Mouse (Mus musculus) heart, adult 8-10 months (tissue): Measurements from ENCODE around the gene Igsf21. TPM values are rescaled to one million over a fixed set of nuclear protein-coding genes. Genes with fewer than 3 reads are reported as not detected.

Experiments used
- DNase-seq: peaks from one replicate; pipeline ENCODE4 v3.0.0; 2022; ENCODE audit warnings: low spot score
- total RNA-seq, 4 experiments: library from RNA; stranded (reverse); gene quantifications; 2 replicates each; pipeline ENCODE4 v1.2.4; 2022

Gene Igsf21
- total RNA-seq, 4 experiments from 2014 or later, result 0.12 to 0.52 (median 0.14) TPM; not detected in 1

DNA sequence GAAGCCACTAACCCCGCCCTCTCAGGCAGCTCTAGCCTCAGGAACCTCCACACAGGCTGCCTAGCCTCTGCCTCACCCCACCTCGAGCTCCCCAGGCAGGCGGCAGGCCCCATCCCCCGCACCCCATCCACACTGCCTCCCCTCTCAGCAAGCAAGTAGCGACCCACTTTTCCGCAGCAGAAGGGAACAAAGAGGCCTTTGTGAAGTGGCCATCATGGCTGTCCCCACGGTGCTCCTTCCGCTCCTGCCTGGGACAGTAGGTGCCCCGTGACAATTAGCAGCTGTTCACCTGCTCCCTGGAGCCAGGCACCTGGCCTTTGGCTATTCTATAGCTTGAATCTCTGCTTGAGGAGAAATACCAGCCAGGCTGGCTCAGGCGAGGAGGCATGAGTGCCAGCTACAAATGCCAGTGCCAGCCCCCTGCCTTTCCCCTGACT is 9.3 kb downstream of the Igsf21 start:
- DNase-seq, result no peak

DNA sequence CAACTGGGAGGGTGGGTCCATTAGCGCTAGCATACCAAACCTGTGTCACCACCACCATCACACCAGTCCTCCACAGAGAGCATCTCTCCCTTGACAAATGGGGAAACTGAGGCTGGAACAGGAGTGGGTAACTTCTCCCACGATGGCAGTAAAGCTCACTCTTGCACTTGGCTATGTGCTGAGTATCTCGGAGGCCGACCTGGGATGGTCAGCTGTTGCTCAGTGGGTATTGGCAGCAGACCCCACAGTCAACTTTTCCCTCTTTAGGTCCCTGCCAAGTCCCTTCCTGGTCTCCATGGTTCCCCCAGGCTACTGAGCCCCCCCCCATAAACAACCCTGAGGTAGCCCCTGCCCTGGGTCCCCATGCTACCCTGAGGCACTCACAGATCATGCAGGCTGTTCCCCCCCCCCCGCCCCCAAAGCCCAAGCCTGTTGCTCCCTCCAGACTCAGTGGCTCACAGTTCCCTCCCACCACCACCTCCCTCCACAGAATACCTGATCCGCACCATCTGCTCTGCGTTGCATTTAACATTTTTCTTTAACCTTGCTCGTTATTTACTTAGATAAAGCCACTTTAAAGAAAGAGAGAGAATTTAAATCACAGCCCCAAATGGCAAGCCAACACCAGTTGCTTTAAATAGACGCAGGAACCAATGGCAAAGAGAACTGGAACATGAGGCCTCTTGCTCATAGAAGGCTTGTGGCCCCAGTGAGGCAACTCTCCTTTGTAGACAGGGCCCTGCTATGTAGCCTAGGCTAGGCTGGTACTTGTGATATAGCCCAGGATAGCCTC is 11.0 kb downstream of the Igsf21 start:
- DNase-seq, result no peak

DNA sequence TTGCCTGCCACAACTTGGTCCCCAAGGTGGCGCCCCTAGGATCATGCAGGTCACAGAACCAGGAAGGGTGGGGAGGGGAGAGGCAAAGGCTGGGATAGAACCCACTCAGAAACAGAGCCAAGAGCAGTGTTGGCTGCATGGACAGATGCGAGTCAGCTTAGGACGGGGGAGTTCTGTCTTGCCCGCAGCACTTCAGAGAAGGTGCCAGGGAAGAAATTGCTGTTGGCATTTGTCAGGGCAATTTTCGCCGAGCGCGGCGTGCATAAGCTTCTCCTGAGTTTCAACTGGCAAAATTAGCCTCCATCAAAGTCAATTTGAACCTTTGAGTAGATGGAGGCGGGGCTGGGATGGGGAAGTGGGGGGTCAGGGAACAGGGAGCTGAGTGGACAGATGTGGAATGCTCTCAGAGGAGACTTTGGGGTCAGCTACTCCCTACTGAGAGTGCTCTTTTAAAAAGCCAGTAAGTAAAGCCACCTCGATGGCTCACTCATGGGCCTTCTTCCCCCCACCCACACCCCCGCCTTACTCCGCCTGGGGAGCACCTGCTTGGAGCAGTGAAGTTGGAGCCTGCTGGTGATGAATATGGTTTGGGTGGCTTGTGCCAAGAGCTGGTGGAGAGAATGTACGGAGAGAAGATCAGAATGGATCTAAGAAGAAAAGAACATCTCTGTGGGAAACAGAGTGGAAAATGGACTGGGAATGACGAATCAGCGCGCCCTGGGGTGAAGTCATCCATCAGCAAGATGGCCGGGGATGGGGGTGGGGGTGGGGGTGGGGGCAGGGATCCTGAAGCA is 12.0 kb downstream of the Igsf21 start:
- DNase-seq, result no peak

DNA sequence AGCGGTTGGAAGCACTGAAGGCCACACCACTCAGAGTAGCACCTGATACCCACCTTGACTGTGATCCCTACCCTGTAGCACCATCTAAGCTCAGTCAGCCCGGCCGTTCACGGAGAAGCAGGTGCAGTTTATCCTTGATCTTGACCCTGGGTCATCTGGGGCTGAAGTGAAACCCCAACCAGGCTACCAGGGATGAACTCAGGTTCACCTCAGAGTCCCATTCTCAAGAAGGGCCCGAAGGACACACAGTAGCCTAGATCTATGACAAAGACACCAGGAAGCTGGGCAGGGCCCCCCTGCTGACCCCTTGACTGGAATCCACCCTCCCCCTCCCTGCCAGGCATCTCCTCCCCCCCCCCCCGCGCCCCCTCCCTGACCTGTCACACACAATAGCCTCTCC is 18.7 kb downstream of the Igsf21 start:
- DNase-seq, result no peak

DNA sequence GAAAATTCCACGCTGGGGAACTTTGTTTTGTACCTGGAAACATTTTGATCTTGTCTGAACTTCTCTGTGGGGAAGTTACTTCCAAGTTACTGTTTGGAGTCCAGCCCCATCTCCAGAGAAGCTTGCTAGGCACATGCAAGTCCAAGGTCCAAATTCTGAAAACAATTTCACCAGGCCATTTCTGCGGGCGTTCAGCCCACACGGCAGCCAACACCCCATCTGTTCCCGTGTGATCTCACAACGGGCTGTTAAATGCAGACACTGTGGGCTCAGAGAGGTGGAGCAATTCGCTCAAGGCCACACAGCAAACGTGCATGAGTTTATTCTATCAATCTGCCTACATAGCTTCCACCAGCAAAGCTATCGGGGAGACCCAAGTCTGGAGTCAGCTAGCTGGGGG is 21.4 kb downstream of the Igsf21 start:
- no peak for DNase-seq

DNA sequence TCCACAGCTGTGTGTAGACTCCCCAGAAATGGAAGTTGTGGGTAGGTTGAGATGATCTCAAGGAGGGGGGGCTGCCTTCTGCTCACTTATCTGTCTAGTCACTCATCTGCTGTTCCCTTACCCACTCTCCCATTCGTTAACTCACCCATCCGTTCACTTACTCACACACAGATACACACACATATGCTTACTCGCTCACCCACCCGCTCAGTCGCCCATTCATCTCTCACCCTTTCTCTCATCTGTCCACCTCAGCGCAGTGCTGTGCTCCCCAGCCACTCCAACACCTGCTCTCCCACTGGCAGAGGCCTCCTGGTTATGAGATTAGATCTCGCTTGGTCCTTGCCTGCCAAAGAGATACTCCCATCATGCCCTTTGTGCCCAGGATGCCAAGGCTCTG is 22.1 kb downstream of the Igsf21 start:
- DNase-seq, result no peak

DNA sequence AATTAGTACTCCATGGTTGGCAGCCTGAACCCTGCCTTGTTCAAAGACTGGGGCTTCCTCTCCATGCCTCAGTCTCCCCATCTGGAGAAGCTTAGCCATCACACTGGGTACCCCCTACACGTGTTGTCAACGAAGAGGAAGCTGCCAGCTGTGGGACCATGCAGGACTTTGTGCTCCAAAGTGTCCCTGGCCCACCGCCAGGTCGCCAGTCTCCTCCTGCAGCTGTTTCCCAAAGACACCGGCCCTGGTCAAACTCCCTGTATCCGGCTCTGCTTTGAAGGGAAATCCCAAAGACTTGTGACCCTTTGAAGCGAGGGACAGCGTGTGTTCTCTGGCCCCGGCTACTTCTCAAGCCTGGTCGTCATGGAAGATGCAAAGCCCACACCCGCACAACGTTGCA is 23.5 kb downstream of the Igsf21 start:
- DNase-seq, result no peak

DNA sequence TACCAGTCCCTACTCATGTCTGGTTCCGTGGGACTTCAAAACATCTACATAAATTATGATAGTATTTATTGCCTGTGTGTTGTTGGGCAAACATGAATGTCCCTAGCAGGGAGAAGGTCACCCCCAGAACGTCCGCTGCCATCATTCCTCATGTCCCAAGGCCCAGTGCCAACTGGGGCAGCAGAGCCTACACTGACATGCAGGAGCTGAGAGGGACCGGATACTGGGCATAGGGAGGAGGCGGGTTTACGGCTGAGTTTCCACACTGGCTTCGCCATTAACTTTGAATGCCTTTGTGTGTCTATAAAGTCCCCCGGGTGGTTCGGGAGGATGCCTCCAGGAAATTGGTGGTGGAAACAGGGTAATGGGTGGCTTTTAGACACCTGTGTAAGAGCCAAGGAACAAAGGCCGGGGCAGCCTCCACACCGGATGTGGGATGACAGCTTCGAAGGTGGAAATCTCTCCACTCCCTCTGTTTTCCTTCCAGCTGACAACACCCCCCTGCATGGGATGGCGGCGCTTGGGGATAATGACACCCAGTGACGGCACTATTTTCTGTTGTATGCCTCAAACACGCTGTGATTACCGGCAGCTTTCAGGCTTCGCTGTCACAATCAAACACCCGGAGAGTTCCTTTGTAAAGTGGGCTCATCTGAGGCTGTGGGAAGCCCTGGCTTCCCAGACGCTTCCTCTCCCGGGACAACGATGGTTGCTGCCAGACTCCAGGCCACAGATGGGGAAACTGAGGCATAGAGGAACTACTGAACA is 26.1 kb downstream of the Igsf21 start:
- DNase-seq, result peak; percentile 10

DNA sequence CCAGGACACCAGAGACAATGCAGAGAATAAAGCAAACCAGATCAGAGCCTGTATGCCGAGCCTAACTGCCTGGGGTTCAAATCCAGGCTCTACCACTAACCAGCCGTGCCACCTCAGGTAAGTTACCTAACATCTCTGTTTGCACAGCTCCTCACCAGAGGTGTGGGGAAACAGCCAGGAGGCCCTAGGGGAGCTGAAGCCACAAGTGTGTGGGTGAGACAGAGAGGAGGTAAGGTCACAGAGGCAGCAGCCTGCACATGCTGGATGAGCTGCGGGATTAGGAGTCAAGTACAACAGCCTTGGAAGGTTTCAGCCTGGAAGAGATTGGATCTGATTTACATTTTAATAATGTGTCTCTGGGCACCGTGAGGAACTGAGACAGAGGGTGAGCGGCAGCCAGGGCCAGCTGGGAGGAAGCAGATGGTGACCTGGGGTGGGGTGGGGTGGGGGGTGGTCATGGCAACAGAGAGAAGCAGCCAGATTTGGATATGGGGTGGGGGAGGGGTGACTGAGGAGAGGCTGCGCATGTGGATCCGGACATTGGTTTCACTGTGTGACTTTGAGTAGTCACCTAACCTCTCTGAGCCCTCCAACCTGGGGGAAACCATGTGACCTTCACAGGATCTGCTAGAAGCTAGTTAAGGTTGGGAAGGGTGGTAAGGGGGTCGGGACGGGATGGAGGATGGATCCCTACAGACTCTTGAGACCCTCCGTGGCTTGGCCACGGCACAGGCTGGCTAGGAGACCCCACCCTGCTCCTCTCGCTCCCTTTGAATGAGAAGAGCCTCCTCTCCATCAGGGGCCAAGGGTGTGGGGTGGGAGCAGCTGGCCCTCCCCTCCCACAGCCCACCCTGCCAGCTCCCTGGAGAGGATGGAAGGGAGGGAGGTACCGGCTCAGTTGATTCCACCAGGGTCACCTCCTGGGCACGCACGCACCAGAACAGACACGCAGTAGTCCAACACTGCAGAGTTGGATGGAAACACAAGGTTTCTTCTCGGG is 27.4 kb downstream of the Igsf21 start:
- DNase-seq, result no peak

DNA sequence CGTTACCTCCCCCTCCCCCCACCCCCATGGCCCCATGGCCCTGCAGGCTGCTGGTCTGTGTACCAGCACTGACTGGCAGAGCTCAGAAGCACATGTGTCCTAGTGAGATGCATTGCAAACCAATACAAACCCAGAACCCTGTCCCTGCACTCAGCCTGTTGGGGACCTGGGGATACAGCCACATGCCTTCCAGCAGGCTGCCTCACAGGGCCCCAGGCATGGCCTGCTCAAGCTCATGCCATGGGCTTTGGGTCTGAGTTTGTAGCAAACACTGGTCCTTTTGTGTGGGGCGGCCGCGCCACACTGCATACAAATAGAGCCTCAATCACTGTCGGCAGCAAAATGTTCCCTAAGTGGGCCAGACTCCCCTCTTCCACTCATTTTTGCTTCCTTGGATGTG is 28.2 kb downstream of the Igsf21 start:
- no peak for DNase-seq

DNA sequence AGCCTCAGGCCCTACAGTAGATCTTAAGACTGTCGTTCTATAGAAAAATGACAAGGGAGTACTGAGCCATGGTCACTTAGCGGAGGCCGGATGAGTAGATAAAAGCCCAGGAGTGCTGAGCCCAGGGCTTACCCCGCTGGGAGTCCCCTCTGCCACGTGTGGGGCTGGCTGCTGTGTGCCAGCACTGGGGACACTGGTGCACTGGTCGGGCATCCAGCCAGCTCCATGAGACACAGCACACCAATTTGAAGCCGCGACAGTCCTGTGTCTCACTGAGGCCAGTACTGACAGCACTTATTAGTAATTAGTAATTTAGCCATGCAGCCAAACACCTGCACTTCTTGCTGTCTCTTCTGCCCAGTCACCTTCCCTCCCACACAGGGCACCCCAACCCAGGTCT is 28.6 kb downstream of the Igsf21 start:
- no peak for DNase-seq

DNA sequence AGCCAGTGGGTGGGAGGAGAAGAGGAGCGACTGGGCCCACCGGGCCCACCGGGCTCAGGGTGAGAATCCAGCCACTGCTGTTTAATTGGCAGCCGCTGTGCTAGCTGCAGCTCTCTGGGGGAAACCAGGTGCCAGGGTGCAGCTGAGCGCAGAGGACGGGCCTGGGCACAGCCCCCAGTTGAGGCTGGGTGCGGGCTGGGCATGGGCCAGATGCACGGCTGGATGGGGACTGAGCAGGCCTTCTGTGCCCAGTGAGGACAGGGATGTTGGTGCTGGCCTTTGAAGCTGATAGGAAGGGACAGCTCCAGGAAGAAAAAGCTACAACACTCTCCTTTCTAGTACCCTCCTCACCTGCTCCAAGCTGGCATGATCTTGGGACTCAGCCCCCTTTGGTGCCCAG is 30.5 kb downstream of the Igsf21 start:
- no peak for DNase-seq

DNA sequence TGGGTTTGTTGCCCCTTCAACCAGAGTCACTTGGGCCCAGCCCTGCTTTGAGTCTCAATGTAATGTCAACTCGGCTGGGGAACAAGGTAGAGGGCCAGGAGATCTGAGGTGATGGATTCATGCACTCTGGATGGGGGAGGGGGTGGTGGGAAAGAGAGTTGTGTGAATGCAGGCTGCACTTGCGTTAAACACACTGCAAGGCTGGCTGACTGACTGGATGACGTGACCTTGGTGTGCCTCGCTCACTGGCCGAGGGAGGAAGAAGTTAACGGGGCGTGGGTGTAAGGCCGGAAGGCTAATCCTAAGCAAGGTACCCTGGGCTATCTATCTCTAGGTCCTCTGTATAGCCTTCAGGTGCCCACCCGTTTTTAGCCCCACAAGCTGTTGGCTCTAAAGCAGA is 31.4 kb downstream of the Igsf21 start:
- no peak for DNase-seq

DNA sequence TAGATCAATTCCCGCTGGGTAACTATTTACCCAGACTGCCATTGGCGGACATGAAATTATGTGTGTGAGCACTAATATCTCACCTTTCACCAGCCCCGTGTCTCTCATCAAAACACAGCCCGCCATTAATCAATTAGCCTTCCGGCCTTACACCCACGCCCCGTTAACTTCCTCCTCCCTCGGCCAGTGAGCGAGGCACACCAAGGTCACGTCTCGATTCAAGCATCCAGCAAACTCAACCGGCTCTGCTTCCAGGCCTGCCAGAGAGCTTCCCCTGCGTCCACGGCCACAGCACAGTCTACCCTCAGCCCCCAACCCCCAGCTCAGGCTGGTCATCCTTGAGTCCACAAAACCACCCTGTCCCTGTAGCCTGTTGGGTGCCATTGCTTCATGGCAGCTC is 32.2 kb downstream of the Igsf21 start:
- DNase-seq, result no peak

DNA sequence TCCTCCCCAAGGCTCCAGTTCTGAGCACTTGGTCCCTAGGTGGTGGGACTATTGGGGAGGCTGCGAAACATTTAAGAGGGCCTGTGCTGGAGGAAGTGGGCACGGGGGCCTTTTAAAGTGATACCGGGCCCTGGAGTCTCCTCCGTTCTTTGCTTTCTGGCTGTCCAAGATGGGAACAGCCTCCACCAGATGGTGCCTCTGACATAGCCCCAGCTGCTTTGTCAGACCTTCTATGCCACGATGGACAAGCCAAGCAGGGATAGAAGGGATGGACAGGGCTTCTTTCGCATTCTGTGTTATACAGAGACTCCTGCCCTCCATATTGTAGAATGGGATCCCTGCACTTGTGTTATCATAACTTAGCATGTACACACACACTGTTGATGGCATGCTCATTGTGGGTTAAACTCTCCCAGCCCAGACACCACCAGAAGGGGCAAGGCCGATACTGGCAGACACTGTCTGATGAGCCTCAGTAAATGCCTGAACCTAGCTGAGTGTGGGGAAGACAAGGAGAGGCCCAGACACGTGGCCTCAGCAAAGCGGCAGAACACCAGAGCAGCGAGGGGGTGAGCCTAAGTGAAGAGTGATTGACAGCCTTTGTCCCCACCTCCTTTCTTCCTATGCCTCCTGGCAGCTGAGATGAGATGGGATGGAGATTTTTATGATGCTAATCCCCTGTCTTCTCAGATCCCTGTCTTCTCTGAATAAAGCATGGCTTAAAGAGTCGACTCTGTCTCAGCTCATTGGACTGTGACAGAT is 36.3 kb downstream of the Igsf21 start:
- no peak for DNase-seq

DNA sequence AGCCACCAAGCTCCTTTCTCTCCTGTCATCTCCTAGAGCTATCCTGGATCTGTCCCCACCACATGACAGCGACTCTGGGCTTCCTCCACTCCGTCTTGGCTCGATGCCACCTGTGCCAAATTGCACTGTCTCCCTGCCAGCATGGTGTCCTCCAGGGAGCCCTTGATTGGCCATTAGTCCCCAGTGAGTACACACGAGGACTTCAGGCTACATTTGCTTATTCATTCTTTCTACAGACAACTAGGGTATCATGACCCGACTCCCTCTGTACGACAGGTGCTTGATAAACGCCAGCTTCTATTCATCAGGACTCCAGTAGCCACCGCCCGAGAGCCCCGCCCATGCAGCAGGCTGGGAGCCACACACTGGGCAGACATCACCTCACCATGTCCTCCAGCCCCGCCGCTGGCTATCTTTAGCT is 40.8 kb downstream of the Igsf21 start:
- DNase-seq, result peak; percentile 43

DNA sequence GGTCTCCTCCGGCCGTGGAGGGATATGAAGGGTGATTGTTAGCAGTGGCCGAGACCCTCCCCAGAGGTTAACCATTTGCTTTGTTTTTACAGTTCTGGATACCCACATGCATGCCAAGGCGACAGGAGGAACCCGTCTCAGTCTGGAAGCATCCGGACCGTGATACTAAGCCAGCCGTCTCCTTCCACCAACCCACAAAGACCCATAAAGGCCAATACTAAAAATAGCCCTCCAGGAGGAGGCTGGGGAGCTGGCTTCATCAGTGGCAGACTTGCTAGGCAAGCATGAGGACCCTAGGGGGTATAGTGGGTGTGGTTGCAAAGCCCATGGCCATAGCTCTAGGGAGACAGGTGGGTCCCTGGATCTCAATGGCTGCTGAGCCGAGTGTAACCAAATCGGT is 41.8 kb downstream of the Igsf21 start:
- DNase-seq, result no peak

DNA sequence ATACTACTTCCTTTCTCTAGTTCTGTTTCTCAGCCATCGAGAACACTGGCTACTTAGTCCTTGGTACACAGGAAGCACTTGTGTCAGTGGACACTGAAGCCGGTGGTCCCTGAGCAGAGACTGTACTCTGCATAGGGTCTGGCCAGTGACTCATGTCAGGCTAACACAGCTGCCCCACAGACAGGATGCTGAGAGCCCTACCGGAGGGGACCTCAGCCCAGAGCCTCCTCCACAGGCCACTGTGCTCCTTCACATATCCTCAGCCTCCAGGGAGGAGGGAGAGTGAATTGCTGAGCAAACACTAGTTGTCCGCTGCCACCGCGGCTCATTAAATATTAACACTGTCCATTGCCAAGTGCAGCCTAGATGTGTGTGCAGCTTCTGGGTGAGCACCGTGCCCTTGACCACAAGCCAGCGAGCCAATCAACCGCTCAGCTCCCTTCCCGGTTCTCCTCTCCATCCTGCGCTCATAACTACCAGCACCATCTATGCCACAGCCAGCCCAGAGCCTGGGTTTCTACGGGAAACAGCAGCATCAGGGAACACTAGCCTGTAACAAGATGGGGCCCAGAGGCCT is 42.8 kb downstream of the Igsf21 start:
- DNase-seq, result no peak

DNA sequence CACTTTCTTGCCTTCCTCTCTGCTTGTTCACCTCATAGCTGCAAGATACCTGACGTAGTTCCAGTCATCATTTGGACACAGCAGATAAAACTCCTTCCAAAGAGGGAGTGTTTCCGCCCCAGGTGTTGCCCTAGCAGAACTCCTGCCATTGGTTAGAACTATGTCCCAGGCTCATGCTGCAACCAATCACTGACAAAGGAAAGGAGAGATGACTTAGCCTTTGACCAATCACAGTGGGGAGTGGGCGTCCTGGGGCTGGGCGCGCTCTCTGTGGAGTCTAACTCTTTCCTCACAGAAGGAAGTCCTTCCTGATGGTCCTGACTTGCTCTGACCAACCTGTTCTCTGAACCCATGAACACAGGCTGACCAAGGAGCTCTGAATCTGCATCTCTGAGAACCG is 44.4 kb downstream of the Igsf21 start:
- no peak for DNase-seq

DNA sequence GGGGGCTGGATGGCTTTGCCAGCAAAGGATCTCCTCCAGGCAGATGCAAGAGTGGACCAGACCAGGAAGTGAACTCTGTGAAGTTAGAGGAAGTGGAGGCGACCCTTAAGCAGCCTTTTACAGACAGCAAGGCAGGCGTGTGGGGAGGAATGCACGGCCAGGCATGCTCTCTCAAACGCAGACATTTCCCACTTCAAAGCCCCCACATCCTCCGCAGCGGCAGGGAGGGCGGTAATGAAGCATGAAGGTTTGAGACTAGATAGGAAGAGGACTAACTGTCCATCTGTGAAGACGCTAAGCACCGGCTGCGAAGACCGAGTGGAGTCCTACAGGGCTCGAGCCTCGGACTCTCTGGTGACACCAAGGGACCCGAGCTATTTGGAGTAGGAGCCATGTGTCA is 46.3 kb downstream of the Igsf21 start:
- no peak for DNase-seq
